ENCODE assay signal across 29 mouse cellular contexts in the genomic region with DNA sequence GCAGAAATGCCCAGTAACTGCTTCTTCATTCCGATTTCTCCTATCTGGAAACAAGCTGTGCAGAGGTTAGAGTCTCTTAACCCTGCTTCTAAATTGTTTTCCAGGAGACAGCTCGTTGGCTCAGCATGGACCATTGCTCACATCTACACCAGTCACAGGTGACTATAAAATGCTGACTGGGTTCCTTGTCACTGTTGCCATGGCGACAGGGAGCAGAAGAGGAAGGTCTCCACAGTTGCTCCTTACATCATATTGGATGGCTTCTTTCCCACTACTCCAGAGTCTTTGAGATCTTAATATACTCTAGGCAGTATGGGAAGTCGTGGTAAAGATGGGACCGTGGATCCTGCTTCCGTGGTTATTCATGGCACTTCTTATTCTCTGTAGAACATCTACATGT.
DNase-seq lines count a peak whose midpoint lies in the region; ATAC-seq and TF ChIP-seq lines count a peak whose summit lies in the region.
"Had no signal": no experiment of that assay in that cellular context is flagged by ENCODE, and none has a peak within 500 bp of the region (broad histone marks: within the 10 kb centered on the region; RNA-seq: fewer than 3 reads in every experiment).

No protein-coding gene starts in this region.

- H3K27ac ChIP-seq in forebrain, postnatal 0 days (ENCODE audit: low read depth, low read length), result no peak overlapping the region
- no peak overlapping the region for H3K27ac ChIP-seq in forebrain, embryonic 12.5 days
- no peak overlapping the region for H3K27ac ChIP-seq in hindbrain, postnatal 0 days
- H3K27ac ChIP-seq in hindbrain, embryonic 13.5 days, result no peak overlapping the region
- no peak overlapping the region for H3K27ac ChIP-seq in midbrain, postnatal 0 days (ENCODE audit: low read depth, low read length)
- no peak overlapping the region for H3K27ac ChIP-seq in midbrain, embryonic 11.5 days (ENCODE audit: low read depth, low read length)
- H3K27ac ChIP-seq: embryonic facial prominence, embryonic 10.5 days; embryonic facial prominence, embryonic 13.5 days; forebrain, embryonic 13.5 days; heart, adult 2 months; heart, embryonic 10.5 days; heart, embryonic 13.5 days had no signal

- H3K9ac ChIP-seq in forebrain, postnatal 0 days, result no peak overlapping the region
- H3K9ac ChIP-seq in forebrain, embryonic 12.5 days, result no peak overlapping the region
- no peak overlapping the region for H3K9ac ChIP-seq in hindbrain, postnatal 0 days (replicated peaks; ENCODE audit: low read length)
- no peak overlapping the region for H3K9ac ChIP-seq in hindbrain, embryonic 13.5 days
- no peak overlapping the region for H3K9ac ChIP-seq in midbrain, postnatal 0 days (replicated peaks; ENCODE audit: low read length, poor library complexity, severe bottlenecking)
- no peak overlapping the region for H3K9ac ChIP-seq in midbrain, embryonic 11.5 days (ENCODE audit: low read length)
- H3K9ac ChIP-seq: embryonic facial prominence, embryonic 13.5 days; forebrain, embryonic 13.5 days; heart, embryonic 13.5 days had no signal

- H3K4me3 ChIP-seq in forebrain, postnatal 0 days (ENCODE audit: low read depth, low read length), result no peak overlapping the region
- H3K4me3 ChIP-seq in forebrain, embryonic 12.5 days (replicated peaks), result no peak overlapping the region
- H3K4me3 ChIP-seq in hindbrain, postnatal 0 days (ENCODE audit: low read length), result no peak overlapping the region
- no peak overlapping the region for H3K4me3 ChIP-seq in hindbrain, embryonic 13.5 days
- no peak overlapping the region for H3K4me3 ChIP-seq in midbrain, postnatal 0 days (ENCODE audit: low read depth, low read length)
- no peak overlapping the region for H3K4me3 ChIP-seq in midbrain, embryonic 11.5 days (ENCODE audit: low read depth, low read length)
- H3K4me3 ChIP-seq: embryonic facial prominence, embryonic 10.5 days; embryonic facial prominence, embryonic 13.5 days; erythroblast, embryonic 14.5 days; forebrain, embryonic 13.5 days; heart, adult 2 months; heart, embryonic 10.5 days; heart, embryonic 13.5 days had no signal

- ATAC-seq in forebrain, postnatal 0 days, result peak; percentile 38; the same call in 1 of the 2 replicates
- no peak for ATAC-seq in forebrain, embryonic 12.5 days (ENCODE audit: low FRiP score)
- ATAC-seq in hindbrain, postnatal 0 days, result 0 out of 2 replicates have a peak, but pooled peaks have one; percentile 24
- no peak for ATAC-seq in hindbrain, embryonic 13.5 days (ENCODE audit: low FRiP score)
- ATAC-seq in midbrain, postnatal 0 days (ENCODE audit: low FRiP score), result no peak
- no peak for ATAC-seq in midbrain, embryonic 11.5 days (ENCODE audit: low FRiP score)
- ATAC-seq in cerebellum, adult (ENCODE audit: insufficient number of reproducible peaks, low FRiP score, low TSS enrichment), result no peak
- ATAC-seq: forebrain, embryonic 13.5 days; forebrain, embryonic 16.5 days; Patski had no signal

- TF ChIP-seq CTCF in forebrain, postnatal 0 days (IDR thresholded peaks at IDR 0.05; ENCODE audit: low read depth), result no peak
- no peak for TF ChIP-seq CTCF in hindbrain, postnatal 0 days (IDR thresholded peaks at IDR 0.05; ENCODE audit: low read depth)
- TF ChIP-seq CTCF in midbrain, postnatal 0 days (IDR thresholded peaks at IDR 0.05), result no peak

- WGBS in forebrain, postnatal 0 days, result 78% methylated on average over 6 of the region's 6 CpGs
- 82% methylated on average over 6 of the region's 6 CpGs for WGBS in forebrain, embryonic 12.5 days
- WGBS in hindbrain, postnatal 0 days, result 64% methylated on average over 6 of the region's 6 CpGs
- WGBS in hindbrain, embryonic 13.5 days, result 78% methylated on average over 6 of the region's 6 CpGs
- WGBS in midbrain, postnatal 0 days, result 74% methylated on average over 6 of the region's 6 CpGs
- 83% methylated on average over 6 of the region's 6 CpGs for WGBS in midbrain, embryonic 11.5 days

- no peaks in the 10 kb centered on the region for H3K36me3 ChIP-seq in forebrain, postnatal 0 days (ENCODE audit: insufficient read depth)
- H3K36me3 ChIP-seq in forebrain, embryonic 12.5 days (replicated peaks), result no peaks in the 10 kb centered on the region
- H3K36me3 ChIP-seq in hindbrain, postnatal 0 days (ENCODE audit: insufficient read depth, low read length), result no peaks in the 10 kb centered on the region
- no peaks in the 10 kb centered on the region for H3K36me3 ChIP-seq in hindbrain, embryonic 13.5 days
- H3K36me3 ChIP-seq in midbrain, postnatal 0 days (ENCODE audit: insufficient read depth, low read length), result no peaks in the 10 kb centered on the region
- H3K36me3 ChIP-seq in midbrain, embryonic 11.5 days (ENCODE audit: control insufficient read depth, insufficient read depth, low read length), result no peaks in the 10 kb centered on the region
- H3K36me3 ChIP-seq: embryonic facial prominence, embryonic 10.5 days; embryonic facial prominence, embryonic 13.5 days; G1E; heart, embryonic 10.5 days; heart, embryonic 13.5 days had no signal

- H3K9me3 ChIP-seq in forebrain, postnatal 0 days (ENCODE audit: low read length), result no peaks in the 10 kb centered on the region
- no peaks in the 10 kb centered on the region; the same call in 1 of the 2 replicates for H3K9me3 ChIP-seq in forebrain, embryonic 12.5 days
- no peaks in the 10 kb centered on the region for H3K9me3 ChIP-seq in hindbrain, postnatal 0 days (ENCODE audit: low read length)
- H3K9me3 ChIP-seq in hindbrain, embryonic 13.5 days, result peaks cover 2% of the 10 kb centered on the region; the same call in 1 of the 2 replicates
- H3K9me3 ChIP-seq in midbrain, postnatal 0 days (ENCODE audit: low read length), result no peaks in the 10 kb centered on the region
- 0 out of 2 replicates have a peak, but pooled peaks cover 2% of the 10 kb centered on the region for H3K9me3 ChIP-seq in midbrain, embryonic 11.5 days (ENCODE audit: control insufficient read depth, low read length)
- H3K9me3 ChIP-seq: embryonic facial prominence, embryonic 10.5 days; embryonic facial prominence, embryonic 13.5 days; forebrain, embryonic 13.5 days had no signal

- H3K27me3 ChIP-seq in forebrain, postnatal 0 days (ENCODE audit: insufficient read depth, low read length), result no peaks in the 10 kb centered on the region
- H3K27me3 ChIP-seq in forebrain, embryonic 12.5 days, result no peaks in the 10 kb centered on the region
- H3K27me3 ChIP-seq in hindbrain, postnatal 0 days (ENCODE audit: insufficient read depth, low read length), result no peaks in the 10 kb centered on the region
- H3K27me3 ChIP-seq in hindbrain, embryonic 13.5 days, result no peaks in the 10 kb centered on the region
- no peaks in the 10 kb centered on the region for H3K27me3 ChIP-seq in midbrain, postnatal 0 days (ENCODE audit: insufficient read depth, low read length)
- H3K27me3 ChIP-seq in midbrain, embryonic 11.5 days (ENCODE audit: control insufficient read depth, insufficient read depth, low read length), result no peaks in the 10 kb centered on the region
- H3K27me3 ChIP-seq: embryonic facial prominence, embryonic 13.5 days; forebrain, embryonic 13.5 days; heart, embryonic 13.5 days had no signal

- no peaks in the 10 kb centered on the region for H3K4me1 ChIP-seq in forebrain, postnatal 0 days (ENCODE audit: insufficient read depth)
- H3K4me1 ChIP-seq in forebrain, embryonic 12.5 days, result no peaks in the 10 kb centered on the region
- no peaks in the 10 kb centered on the region for H3K4me1 ChIP-seq in hindbrain, postnatal 0 days (ENCODE audit: insufficient read depth, low read length)
- H3K4me1 ChIP-seq in hindbrain, embryonic 13.5 days (replicated peaks), result peaks cover 5% of the 10 kb centered on the region; the same call in 1 of the 2 replicates
- H3K4me1 ChIP-seq in midbrain, postnatal 0 days (ENCODE audit: insufficient read depth, low read length), result no peaks in the 10 kb centered on the region
- no peaks in the 10 kb centered on the region for H3K4me1 ChIP-seq in midbrain, embryonic 11.5 days (ENCODE audit: control insufficient read depth, insufficient read depth, low read length)
- H3K4me1 ChIP-seq: embryonic facial prominence, embryonic 10.5 days; embryonic facial prominence, embryonic 13.5 days; forebrain, embryonic 13.5 days; heart, embryonic 10.5 days; heart, embryonic 13.5 days had no signal

- no peak for DNase-seq in forebrain, postnatal 0 days
- peak; percentile 64 for DNase-seq in hindbrain, postnatal 0 days (ENCODE audit: low spot score)
- DNase-seq in midbrain, postnatal 0 days (ENCODE audit: low spot score), result peak; percentile 61
- no peak for DNase-seq in midbrain, embryonic 11.5 days (ENCODE audit: low spot score, missing footprints)
- DNase-seq in brain, adult 2 months (ENCODE audit: low read depth, low spot score), result peak; percentile 50
- DNase-seq: adrenal gland, adult 2 months; adrenal gland, postnatal 14 days; cerebellum, adult 11-12 months; cerebellum, adult 8-10 months; cerebellum, postnatal 36 days; embryo, embryonic 11 days; gastrocnemius, postnatal 10 days; gastrocnemius, postnatal 36 days; heart, adult 2 months; heart, postnatal 14 days; heart, postnatal 4 days; kidney, adult 11 months had no signal

- no peak overlapping the region for H3K4me2 ChIP-seq in forebrain, postnatal 0 days (ENCODE audit: low read depth)
- no peak overlapping the region for H3K4me2 ChIP-seq in forebrain, embryonic 12.5 days
- H3K4me2 ChIP-seq in hindbrain, postnatal 0 days (ENCODE audit: low read depth, low read length), result no peak overlapping the region
- H3K4me2 ChIP-seq in hindbrain, embryonic 13.5 days, result no peak overlapping the region
- H3K4me2 ChIP-seq in midbrain, postnatal 0 days (ENCODE audit: low read depth, low read length, poor library complexity, severe bottlenecking), result no peak overlapping the region
- H3K4me2 ChIP-seq in midbrain, embryonic 11.5 days, result no peak overlapping the region
- H3K4me2 ChIP-seq: embryonic facial prominence, embryonic 13.5 days; forebrain, embryonic 13.5 days; heart, embryonic 13.5 days had no signal

Comparison
In these comparisons a context has a peak if more than half of its experiments do, and no peak if none do; other contexts are left out.
1. ATAC-seq: peak in forebrain, postnatal 0 days (single experiment) and hindbrain, postnatal 0 days (single experiment); none in forebrain, embryonic 12.5 days (single experiment), hindbrain, embryonic 13.5 days (single experiment), midbrain, postnatal 0 days (single experiment), midbrain, embryonic 11.5 days (single experiment) and cerebellum, adult (single experiment).
2. DNase-seq: peak in hindbrain, postnatal 0 days (single experiment), midbrain, postnatal 0 days (single experiment) and brain, adult 2 months (single experiment); none in forebrain, postnatal 0 days (single experiment) and midbrain, embryonic 11.5 days (single experiment).